Mouse (Mus musculus): ENCODE results near the gene Rasgrp4.
"Not testable (repeated sequence)": the region's sequence is repeated elsewhere in the genome, so short reads cannot be mapped to it uniquely, and the experiment has no call there.

Rasgrp4 gene

GRCm38 (mm10) chr7:29134693-29135386 lies at the start of gene Rasgrp4:
Gene Rasgrp4 (plus strand): TSS chr7:29134851.
- peak; percentile 80 to 88 for DNase-seq

GRCm38 (mm10) chr7:29085981-29086380 lies 48.7 kb upstream of the Rasgrp4 start:
- no peak for DNase-seq

- DNase-seq: no peak
Observed at GRCm38 (mm10) chr7:29086902-29087301, 47.7 kb upstream of the Rasgrp4 start.

- no peak for DNase-seq
Observed at GRCm38 (mm10) chr7:29088817-29089216, 45.8 kb upstream of the Rasgrp4 start.

- no peak for DNase-seq
Observed at GRCm38 (mm10) chr7:29097131-29097530, 37.5 kb upstream of the Rasgrp4 start.

GRCm38 (mm10) chr7:29101286-29102017 lies 33.2 kb upstream of the Rasgrp4 start:
- no peak for DNase-seq

- DNase-seq: peak in 1 of 2 experiments; percentile 25
Observed at GRCm38 (mm10) chr7:29108992-29109955, 25.4 kb upstream of the Rasgrp4 start.

GRCm38 (mm10) chr7:29118142-29118851 lies 16.4 kb upstream of the Rasgrp4 start:
- DNase-seq: no peak

- DNase-seq: no peak
Observed at GRCm38 (mm10) chr7:29119526-29119925, 15.1 kb upstream of the Rasgrp4 start.

- DNase-seq: no peak
Observed at GRCm38 (mm10) chr7:29122821-29123220, 11.8 kb upstream of the Rasgrp4 start.

- no peak for DNase-seq
Observed at GRCm38 (mm10) chr7:29123531-29124358, 10.9 kb upstream of the Rasgrp4 start.

- DNase-seq: peak; percentile 44 to 48
Observed at GRCm38 (mm10) chr7:29124970-29125369, 9.7 kb upstream of the Rasgrp4 start, which contains the start of gene Ryr1. Gene Ryr1 (minus strand): TSS chr7:29125179.

- peak; percentile 49 to 68 for DNase-seq
Observed at GRCm38 (mm10) chr7:29126173-29126915, 8.3 kb upstream of the Rasgrp4 start.

GRCm38 (mm10) chr7:29128725-29129124 lies 5.9 kb upstream of the Rasgrp4 start:
- DNase-seq: no peak

GRCm38 (mm10) chr7:29134230-29134629 lies 421 bp upstream of the Rasgrp4 start:
- DNase-seq: no peak

- no peak for DNase-seq
Observed at GRCm38 (mm10) chr7:29137429-29137828, 2.8 kb downstream of the Rasgrp4 start.

- not testable (repeated sequence) for DNase-seq
Observed at GRCm38 (mm10) chr7:29139237-29139636, 4.6 kb downstream of the Rasgrp4 start.

- peak; percentile 46 to 76 for DNase-seq
Observed at GRCm38 (mm10) chr7:29141416-29141815, 6.8 kb downstream of the Rasgrp4 start.

GRCm38 (mm10) chr7:29144006-29144405 lies 9.4 kb downstream of the Rasgrp4 start:
- DNase-seq: no peak

GRCm38 (mm10) chr7:29146625-29147367 lies 12.1 kb downstream of the Rasgrp4 start:
- no peak for DNase-seq
